Mouse (Mus musculus) kidney, embryonic 14.5 days (tissue): ENCODE results near the gene Akap6. TPM values are rescaled to one million over a fixed set of nuclear protein-coding genes. Genes with fewer than 3 reads are reported as not detected.
"Not testable (repeated sequence)": the region's sequence is repeated elsewhere in the genome, so short reads cannot be mapped to it uniquely, and the experiment has no call there.

Experiments
- ATAC-seq: fragments of 200-750 bp; cut with Nextera tagmentation; 2 replicates; pipeline ENCODE4 v1.8.0; 2017; ENCODE audit warnings: moderate number of reproducible peaks, mild to moderate bottlenecking, moderate TSS enrichment, moderate library complexity; ENCODE audit not compliant: low FRiP score, low TSS enrichment
- H3K27ac ChIP-seq: fragments of 300-500 bp; sonication (generic); 2 replicates; pipeline ENCODE4 v1.5.1; 2014; ENCODE audit warnings: low read depth, mild to moderate bottlenecking, low read length, moderate library complexity, mixed read lengths
- H3K27me3 ChIP-seq: fragments of 300-500 bp; sonication (generic); 2 replicates; pipeline ENCODE4 v1.6.1; 2014; ENCODE audit warnings: mild to moderate bottlenecking, low read length; ENCODE audit not compliant: control insufficient read depth, insufficient read depth
- H3K36me3 ChIP-seq: fragments of 300-500 bp; sonication (generic); 2 replicates; pipeline ENCODE4 v1.6.1; 2014; ENCODE audit warnings: low read length, mixed read lengths; ENCODE audit not compliant: control insufficient read depth, insufficient read depth
- H3K4me1 ChIP-seq: fragments of 300-500 bp; sonication (generic); 2 replicates; pipeline ENCODE4 v1.6.1; 2014; ENCODE audit warnings: low read length, mixed read lengths; ENCODE audit not compliant: control insufficient read depth, insufficient read depth
- H3K4me2 ChIP-seq: fragments of 300-500 bp; sonication (generic); replicated peaks from 2 replicates; pipeline ENCODE4 v1.6.1; 2014; ENCODE audit warnings: low read depth, mild to moderate bottlenecking, low read length
- H3K4me3 ChIP-seq: fragments of 300-500 bp; sonication (generic); 2 replicates; pipeline ENCODE4 v1.5.1; 2014; ENCODE audit warnings: mild to moderate bottlenecking, low read length
- H3K9ac ChIP-seq: fragments of 300-500 bp; sonication (generic); 2 replicates; pipeline ENCODE4 v1.6.1; 2014; ENCODE audit warnings: low read depth, mild to moderate bottlenecking, low read length, moderate library complexity
- H3K9me3 ChIP-seq: fragments of 300-500 bp; sonication (generic); 2 replicates; pipeline ENCODE4 v1.6.1; 2016; ENCODE audit warnings: low read length; ENCODE audit not compliant: control insufficient read depth
- WGBS: fragments of 180-500 bp; shearing (Covaris S2); extraction: QIAGEN DNeasy Blood & Tissue Kit; methylation state at CpG from one replicate; pipeline ENCODE4 v1.1.7; 2014; 5-methylcytosine and 5-hydroxymethylcytosine counted together
- polyA plus RNA-seq: library from polyadenylated mRNA; unstranded; fragments of >200 nt; fragmentation: Nextera tagmentation; extraction: Ambion mirVana; gene quantifications from 2 replicates; pipeline ENCODE4 v1.2.1, GENCODE M21; 2014

Gene Akap6
- polyA plus RNA-seq, 1 experiment from 2014 or later, result 0.18 TPM

- WGBS, result 58% methylated on average over 4 of the region's 4 CpGs
- Histone ChIP-seq H3K4me1 (no peaks in the 10 kb centered on the region), H3K4me2 (no peak overlapping the region), H3K9me3 (no peaks in the 10 kb centered on the region), H3K9ac (no peak overlapping the region), H3K27ac (no peak overlapping the region), H3K4me3 (no peak overlapping the region), H3K27me3 (no peaks in the 10 kb centered on the region), H3K36me3 (no peaks in the 10 kb centered on the region)
- ATAC-seq, result no peak
Measured at GRCm38 (mm10) chr12:52704081-52704480, 4.9 kb downstream of the Akap6 start.

DNA sequence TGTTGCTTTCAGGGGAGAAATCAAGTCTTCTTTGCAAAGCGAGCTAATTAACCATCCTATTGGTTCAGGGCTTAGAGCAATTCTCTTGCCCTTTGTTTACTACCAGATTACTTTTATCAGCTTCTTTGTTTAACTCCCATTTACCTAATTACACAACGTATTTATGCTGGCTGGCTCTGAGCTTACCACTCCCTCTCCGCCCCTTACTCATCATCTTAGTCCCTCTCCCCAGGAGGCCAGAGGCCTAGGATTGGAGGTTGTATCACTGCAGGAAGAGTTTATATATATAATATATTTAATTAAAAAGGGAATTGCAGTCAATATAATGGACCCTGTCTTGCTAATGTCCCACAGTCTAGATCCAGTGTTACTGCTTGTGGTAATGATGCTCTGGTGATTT lies 5.6 kb downstream of the Akap6 start:
- H3K9ac ChIP-seq, result no peak overlapping the region
- no peak for ATAC-seq
- 68% methylated on average over 3 of the region's 3 CpGs for WGBS
- H3K27me3 ChIP-seq, result no peaks in the 10 kb centered on the region
- H3K4me2 ChIP-seq, result no peak overlapping the region
- H3K4me3 ChIP-seq, result no peak overlapping the region
- no peaks in the 10 kb centered on the region for H3K4me1 ChIP-seq
- H3K27ac ChIP-seq, result no peak overlapping the region
- H3K36me3 ChIP-seq, result no peaks in the 10 kb centered on the region
- no peaks in the 10 kb centered on the region for H3K9me3 ChIP-seq

DNA sequence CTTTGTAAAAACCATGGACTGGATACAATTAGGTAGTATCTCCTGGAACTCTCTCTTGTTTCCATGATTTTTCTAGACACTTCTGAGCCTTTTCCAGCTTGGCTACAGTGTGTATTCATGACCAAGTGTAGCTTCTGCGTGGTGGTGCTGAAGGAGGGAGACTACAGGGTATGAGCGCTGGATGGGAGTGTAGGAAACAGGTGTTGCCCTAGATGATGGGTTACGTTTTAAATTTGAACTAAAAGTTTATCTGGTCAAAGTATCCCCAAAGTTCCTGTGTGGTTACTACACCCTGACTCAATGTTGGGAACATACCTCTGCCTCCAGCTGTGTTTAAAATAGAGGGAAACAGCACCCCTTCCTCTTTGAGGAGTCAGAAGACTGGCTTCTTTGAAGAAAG lies 12.2 kb downstream of the Akap6 start:
- no peak for ATAC-seq
- Histone ChIP-seq H3K36me3 (no peaks in the 10 kb centered on the region), H3K9ac (no peak overlapping the region), H3K27me3 (no peaks in the 10 kb centered on the region), H3K4me2 (no peak overlapping the region), H3K9me3 (no peaks in the 10 kb centered on the region), H3K4me1 (no peaks in the 10 kb centered on the region), H3K27ac (no peak overlapping the region), H3K4me3 (no peak overlapping the region)
- 89% methylated on average over 3 of the region's 3 CpGs for WGBS

GRCm38 (mm10) chr12:52711857-52712640 lies 12.9 kb downstream of the Akap6 start:
- no peak overlapping the region for H3K4me3 ChIP-seq
- H3K27me3 ChIP-seq, result no peaks in the 10 kb centered on the region
- ATAC-seq, result no peak
- H3K9me3 ChIP-seq, result no peaks in the 10 kb centered on the region
- no peak overlapping the region for H3K4me2 ChIP-seq
- H3K27ac ChIP-seq, result no peak overlapping the region
- H3K9ac ChIP-seq, result no peak overlapping the region
- no peaks in the 10 kb centered on the region for H3K36me3 ChIP-seq
- WGBS, result 70% methylated on average over 7 of the region's 7 CpGs
- no peaks in the 10 kb centered on the region for H3K4me1 ChIP-seq

GRCm38 (mm10) chr12:52718392-52718791 lies 19.2 kb downstream of the Akap6 start:
- 88% methylated on average over 6 of the region's 6 CpGs for WGBS
- H3K4me2 ChIP-seq, result no peak overlapping the region
- no peaks in the 10 kb centered on the region for H3K36me3 ChIP-seq
- no peak for ATAC-seq
- H3K4me3 ChIP-seq, result no peak overlapping the region
- no peaks in the 10 kb centered on the region for H3K27me3 ChIP-seq
- H3K9me3 ChIP-seq, result no peaks in the 10 kb centered on the region
- no peaks in the 10 kb centered on the region for H3K4me1 ChIP-seq
- no peak overlapping the region for H3K27ac ChIP-seq
- no peak overlapping the region for H3K9ac ChIP-seq

DNA sequence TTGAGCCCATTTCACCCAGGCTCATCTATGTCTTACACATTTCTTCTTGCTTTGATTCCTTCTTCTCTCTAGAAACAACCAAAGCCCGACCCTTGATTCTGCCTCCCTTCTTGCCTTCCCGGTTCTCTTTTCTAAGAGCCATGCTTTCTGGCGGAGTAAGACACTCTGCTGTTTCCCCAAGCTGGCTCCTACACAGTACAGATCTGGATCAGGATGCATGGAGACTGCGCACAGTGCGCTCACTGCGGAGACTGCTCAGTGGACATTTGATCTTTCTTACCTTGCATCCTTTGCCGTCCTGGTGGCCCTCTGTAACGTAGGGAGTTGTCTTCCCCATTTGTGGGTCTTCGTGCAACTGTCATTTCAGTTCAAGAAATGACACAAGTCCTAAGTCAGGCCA lies 20.0 kb downstream of the Akap6 start:
- WGBS, result 88% methylated on average over 9 of the region's 9 CpGs

GRCm38 (mm10) chr12:52719681-52720080 lies 20.5 kb downstream of the Akap6 start:
- no peaks in the 10 kb centered on the region for H3K27me3 ChIP-seq
- no peak overlapping the region for H3K27ac ChIP-seq
- ATAC-seq, result no peak
- WGBS, result 82% methylated on average over 5 of the region's 5 CpGs
- no peak overlapping the region for H3K9ac ChIP-seq
- no peak overlapping the region for H3K4me2 ChIP-seq
- no peaks in the 10 kb centered on the region for H3K9me3 ChIP-seq
- no peaks in the 10 kb centered on the region for H3K36me3 ChIP-seq
- H3K4me3 ChIP-seq, result no peak overlapping the region
- H3K4me1 ChIP-seq, result no peaks in the 10 kb centered on the region

More for the DNA sequence above, 20.0 kb downstream of the Akap6 start:
- Histone ChIP-seq H3K9me3 (no peaks in the 10 kb centered on the region), H3K4me3 (no peak overlapping the region), H3K27ac (no peak overlapping the region), H3K4me1 (no peaks in the 10 kb centered on the region), H3K4me2 (no peak overlapping the region), H3K36me3 (no peaks in the 10 kb centered on the region), H3K9ac (no peak overlapping the region), H3K27me3 (no peaks in the 10 kb centered on the region)
- no peak for ATAC-seq

GRCm38 (mm10) chr12:52724039-52724615 lies 24.9 kb downstream of the Akap6 start:
- H3K4me2 ChIP-seq, ATAC-seq, H3K36me3 ChIP-seq, H3K27me3 ChIP-seq, H3K4me3 ChIP-seq, H3K9me3 ChIP-seq, H3K27ac ChIP-seq, H3K4me1 ChIP-seq, H3K9ac ChIP-seq: not testable (repeated sequence)
- WGBS, result 76% methylated on average over 3 of the region's 3 CpGs

DNA sequence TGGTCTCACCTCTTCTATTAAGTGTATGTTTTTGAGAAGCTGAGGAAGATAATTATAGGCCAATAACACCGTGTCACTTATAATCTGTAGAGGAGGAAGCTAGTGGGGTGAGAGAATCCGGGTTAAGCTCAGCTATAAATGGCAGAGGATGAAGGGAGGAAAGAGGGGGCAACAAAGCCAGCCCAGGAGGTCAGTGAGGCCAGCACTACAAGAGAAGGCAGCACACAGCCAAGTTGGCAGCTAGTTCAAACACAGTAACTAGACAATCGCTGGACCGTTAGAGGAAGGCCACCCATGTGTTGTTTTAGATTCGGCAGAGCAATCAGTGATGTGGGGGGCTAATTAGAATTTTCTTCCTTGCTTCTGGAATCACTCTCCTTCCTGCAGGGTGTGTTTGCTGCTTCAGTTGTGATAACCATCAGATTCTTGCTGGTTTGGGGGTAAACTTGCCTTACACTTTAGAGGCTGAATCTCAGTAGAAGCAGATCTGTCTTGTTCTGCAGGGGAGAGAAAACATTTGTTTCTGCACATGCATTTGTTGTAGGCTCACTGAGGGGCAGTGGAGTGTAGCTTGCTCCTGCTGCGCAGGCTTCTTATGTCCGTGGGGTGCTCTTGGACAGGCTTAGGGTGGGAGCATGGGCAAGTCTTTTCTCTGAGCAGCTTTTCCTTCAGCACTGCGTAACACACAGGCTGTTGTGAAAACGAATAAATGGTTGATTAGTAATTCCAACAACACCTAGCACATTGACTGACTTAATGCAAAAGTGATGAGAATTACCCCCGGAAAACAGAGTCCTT lies 27.4 kb downstream of the Akap6 start:
- no peak overlapping the region for H3K4me3 ChIP-seq
- no peaks in the 10 kb centered on the region for H3K27me3 ChIP-seq
- no peaks in the 10 kb centered on the region for H3K9me3 ChIP-seq
- 44% methylated on average over 10 of the region's 10 CpGs for WGBS
- no peak overlapping the region for H3K4me2 ChIP-seq
- no peak overlapping the region for H3K9ac ChIP-seq
- no peaks in the 10 kb centered on the region for H3K4me1 ChIP-seq
- no peak; the same call in 1 of the 2 replicates for ATAC-seq
- H3K36me3 ChIP-seq, result no peaks in the 10 kb centered on the region
- H3K27ac ChIP-seq, result no peak overlapping the region
